Mouse (Mus musculus): ENCODE measurements around the gene Swi5.

- no peak for TF ChIP-seq MAFK (IDR thresholded peaks at IDR 0.05; ENCODE audit: insufficient read depth, low read depth, low read length)
- no peak for TF ChIP-seq HCFC1 (IDR thresholded peaks at IDR 0.05; ENCODE audit: borderline replicate concordance, insufficient read depth, low read length)
- TF ChIP-seq CHD2 (IDR thresholded peaks at IDR 0.05; ENCODE audit: low read depth, low read length) = no peak
- no peak for TF ChIP-seq ZNF384 (IDR thresholded peaks at IDR 0.05; ENCODE audit: low read depth, low read length)
Measured at GRCm38 (mm10) chr2:32314831-32315230, 27.0 kb upstream of the Swi5 start.

Data from ES-E14 (cell line).